Mouse (Mus musculus): Measurements from ENCODE around the gene Olfml2b.

The Olfml2b gene

GRCm38 (mm10) chr1:170695326-170695725 lies 51.0 kb downstream of the Olfml2b start:
- no peak for DNase-seq (ENCODE audit: low read depth, low spot score)

DNA sequence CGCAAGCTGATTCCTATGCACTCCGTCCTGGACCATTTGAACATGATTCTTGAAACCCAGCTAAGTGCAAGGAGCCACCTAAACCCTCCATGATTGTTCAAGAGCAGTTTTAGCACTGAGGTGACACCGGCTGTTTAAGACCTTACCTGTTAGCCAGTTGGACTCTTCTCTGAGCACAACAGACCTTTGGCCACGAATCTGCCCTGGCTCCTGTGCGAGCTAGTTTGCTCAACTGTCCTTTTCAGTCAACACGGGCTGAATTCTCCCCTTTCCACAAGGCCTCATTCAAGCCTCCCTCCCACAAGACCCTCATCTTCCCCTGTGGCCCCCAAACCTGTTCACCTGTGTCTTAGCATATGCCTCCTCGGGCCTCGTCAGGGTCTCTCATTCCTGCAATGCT lies 52.7 kb downstream of the Olfml2b start:
- no peak for DNase-seq (ENCODE audit: low read depth, low spot score)

DNA sequence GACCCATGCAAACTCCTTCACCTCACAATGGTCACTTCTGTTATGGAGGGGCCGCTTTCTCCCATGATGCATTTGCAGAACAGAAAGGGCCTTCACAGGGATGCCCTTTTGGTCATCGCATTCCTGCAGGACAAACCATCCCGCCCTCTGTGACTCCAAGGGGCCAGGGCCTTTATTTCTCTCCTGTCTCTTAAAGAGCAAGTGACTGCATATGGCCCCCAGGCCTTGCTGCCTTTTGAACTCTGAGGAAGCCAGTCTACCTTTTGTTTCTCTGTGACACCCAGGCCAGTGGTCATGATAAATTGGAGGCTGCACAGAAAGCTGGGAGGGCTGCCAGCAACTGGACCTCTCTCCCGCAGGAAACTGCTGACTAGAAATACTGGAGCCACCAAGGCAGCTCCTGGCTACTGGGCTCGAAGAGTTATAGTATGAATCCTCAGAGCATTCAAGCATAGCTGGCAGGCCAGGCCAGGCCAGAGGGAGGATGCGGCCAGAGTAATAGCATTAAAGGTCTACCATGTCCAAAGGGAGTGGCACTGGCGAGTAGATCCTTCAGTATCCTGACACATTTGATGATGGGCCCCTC lies 53.5 kb downstream of the Olfml2b start:
- DNase-seq (ENCODE audit: low read depth, low spot score): no peak

- no peak for DNase-seq (ENCODE audit: low read depth, low spot score)
Observed at GRCm38 (mm10) chr1:170698771-170699170, 54.4 kb downstream of the Olfml2b start.

- DNase-seq (ENCODE audit: low read depth, low spot score): no peak
Observed at GRCm38 (mm10) chr1:170699553-170699952, 55.2 kb downstream of the Olfml2b start.

DNA sequence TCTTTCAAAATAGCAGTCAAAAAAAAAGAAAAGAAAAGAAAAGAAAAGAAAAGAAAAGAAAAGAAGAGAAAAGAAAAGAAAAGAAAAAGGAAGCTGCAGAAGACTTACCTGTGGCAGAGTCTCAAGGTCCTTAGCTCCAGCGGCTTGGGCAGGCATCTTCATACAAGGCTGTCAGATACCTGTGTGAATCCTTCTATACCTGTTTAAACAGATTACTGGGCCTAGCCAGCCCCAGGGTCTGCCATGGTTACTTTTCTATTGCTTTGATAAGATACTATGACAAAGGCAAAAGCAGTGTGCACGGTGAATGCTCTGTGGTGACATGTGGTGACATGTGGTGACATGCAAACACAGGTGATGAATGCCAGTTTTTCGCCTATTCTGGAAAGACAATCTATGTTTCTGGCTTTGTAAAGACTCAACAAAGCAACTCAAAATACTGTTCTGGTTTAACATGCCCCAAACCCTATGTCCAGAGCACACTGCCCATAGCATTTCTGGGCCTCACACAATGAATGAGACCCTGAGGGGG lies 56.2 kb downstream of the Olfml2b start:
- no peak for DNase-seq (ENCODE audit: low read depth, low spot score)

DNA sequence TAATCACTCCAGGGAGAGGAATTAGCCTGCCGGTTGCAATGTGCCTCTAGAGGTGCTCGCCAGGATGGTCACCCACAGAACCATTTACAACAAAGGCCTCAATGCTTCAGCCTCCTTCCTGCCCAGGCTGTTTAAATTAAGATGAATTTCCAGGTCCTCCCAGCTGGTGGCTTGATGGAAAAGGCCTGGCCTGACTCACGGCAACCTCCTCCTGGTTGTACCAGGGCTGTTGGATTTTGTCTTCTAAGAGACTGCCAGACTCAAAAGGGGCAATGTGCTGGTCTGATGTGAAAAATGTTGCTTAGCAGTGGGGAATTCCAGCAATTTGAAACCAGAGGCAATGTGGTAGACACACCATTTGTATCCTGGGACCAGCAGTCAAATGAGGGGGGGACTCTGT lies 56.8 kb downstream of the Olfml2b start:
- no peak for DNase-seq (ENCODE audit: low read depth, low spot score)

DNA sequence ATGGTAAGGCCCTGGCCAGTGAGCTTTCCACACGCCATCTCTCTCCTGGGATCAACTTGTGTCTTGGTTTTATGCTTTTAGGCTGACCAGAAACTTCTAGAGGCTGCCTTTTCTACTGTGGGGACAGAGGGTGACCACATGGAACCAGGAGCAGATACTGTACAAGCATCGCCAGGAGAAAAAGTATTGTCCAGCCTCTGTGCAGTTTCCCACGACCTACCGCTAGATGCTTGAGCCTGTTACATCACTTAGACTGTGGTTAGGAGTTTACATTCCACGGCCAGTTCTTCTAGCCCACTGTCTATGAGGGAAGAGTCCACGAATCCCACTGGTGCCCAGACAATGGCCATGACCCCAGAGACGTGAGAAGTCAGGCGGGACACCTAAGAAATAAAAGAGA lies 57.2 kb downstream of the Olfml2b start:
- DNase-seq (ENCODE audit: low read depth, low spot score): no peak

GRCm38 (mm10) chr1:170702263-170702662 lies 57.9 kb downstream of the Olfml2b start:
- no peak for DNase-seq (ENCODE audit: low read depth, low spot score)

GRCm38 (mm10) chr1:170702958-170703357 lies 58.6 kb downstream of the Olfml2b start:
- DNase-seq (ENCODE audit: low read depth, low spot score): no peak

DNA sequence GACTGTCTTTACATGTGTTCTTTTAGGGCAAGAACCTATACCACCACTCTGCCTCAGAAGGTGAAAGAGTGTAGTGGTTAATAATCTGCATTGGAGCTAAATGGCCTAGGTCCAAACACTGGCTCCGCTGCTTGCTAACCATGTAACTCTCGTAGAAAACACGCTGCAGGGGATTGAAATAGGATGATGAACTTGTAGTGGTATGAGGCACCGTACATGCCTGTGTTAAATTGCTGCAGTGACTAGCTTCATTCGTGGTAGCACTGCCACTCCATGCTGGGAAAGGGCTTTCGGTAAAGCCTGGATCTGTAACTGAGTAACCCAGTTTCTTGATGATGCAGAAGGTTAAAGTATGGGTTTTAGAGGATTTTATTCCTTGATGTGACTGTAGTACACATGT lies 59.8 kb downstream of the Olfml2b start:
- no peak for DNase-seq (ENCODE audit: low read depth, low spot score)

DNA sequence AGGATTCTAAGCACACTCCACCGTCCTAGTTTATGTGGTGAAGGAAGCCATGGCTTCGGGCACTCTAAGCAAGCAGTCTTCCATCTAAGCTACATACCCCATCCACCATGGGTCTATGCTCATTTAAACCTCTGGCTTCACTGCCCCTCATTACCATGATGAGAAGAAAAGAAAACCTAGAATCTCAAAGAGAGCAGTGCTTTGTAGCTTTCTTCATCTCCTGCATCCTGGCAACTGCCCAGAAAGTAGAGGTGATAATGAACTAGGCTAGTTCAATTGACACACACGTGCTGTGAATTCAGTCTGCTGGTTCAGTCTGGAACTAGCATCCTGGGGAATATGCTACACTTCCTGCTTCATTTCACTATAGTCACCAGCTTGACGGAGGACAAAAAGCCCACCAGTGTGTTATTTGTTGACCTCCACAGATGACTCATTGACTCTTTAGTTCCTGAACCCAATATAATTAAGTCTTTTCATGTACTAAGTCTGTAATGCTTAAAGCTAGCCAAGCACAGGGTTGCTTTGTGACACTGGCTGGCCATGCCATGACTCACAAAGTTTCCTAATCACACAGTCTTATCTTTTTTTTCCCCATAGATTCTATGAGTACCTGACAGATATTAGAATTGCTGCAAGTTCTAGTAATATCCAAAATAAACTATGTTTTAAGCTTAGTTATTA lies 60.7 kb downstream of the Olfml2b start:
- DNase-seq (ENCODE audit: low read depth, low spot score): no peak

DNA sequence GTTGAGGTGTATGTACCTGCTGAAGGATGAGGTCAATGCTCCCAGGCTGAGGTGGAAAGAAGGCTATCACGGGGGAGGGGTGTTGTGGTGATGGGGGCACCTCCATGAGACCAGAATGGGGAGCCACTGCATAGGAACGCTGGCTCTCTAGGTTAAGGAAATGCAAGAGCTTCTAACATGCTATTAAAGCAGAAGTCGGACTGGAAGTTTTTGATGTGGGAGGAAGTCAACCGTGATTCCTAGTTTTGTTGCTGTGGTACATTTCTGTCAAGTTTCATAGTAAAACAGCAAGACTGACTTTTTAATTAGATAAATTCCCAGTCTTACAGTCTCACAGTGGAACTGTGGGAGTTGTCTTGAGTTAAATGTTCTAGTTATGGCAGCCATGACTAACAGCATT lies 61.7 kb downstream of the Olfml2b start:
- no peak for DNase-seq (ENCODE audit: low read depth, low spot score)

DNA sequence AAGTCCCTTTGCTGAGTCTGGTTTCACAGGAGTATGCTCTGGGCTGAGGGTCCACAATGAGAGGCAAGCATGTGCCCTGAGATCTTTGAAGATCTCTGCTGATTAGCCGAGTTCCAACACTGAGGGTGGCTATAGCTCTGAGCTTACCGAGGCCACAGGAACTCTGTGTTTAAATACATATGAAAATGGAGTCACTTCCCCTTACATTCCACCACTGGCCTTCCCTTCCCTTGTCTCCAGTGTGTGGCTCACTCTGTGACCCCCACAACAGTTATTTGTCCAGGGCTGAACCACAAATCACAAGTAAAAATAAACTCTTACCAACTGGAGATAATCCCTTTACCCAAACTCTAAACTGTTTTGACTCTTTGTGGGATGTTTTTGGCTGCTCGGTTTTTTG lies 64.7 kb downstream of the Olfml2b start:
- no peak for DNase-seq (ENCODE audit: low read depth, low spot score)

GRCm38 (mm10) chr1:170709481-170709880 lies 65.1 kb downstream of the Olfml2b start:
- DNase-seq (ENCODE audit: low read depth, low spot score): no peak

DNA sequence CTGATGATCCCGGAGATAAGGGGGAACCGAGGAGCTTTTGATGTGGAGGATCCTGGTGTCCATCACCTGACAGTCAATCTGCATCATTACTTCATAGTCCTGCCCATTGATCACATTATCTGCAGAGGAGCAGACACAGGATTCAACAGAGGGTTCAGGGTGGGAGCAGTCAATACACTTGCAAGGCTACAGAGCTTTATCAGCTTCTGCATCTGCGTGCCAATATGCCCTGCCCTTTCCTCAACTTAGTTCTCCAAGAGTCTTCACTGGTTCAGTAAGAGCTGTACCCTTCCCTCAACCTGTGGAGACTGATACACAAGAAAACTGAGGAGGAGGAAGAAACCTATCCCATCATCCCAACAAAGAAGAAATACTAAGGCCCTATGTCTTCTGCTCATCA lies 65.6 kb downstream of the Olfml2b start:
- DNase-seq (ENCODE audit: low read depth, low spot score): no peak

- DNase-seq (ENCODE audit: low read depth, low spot score): no peak
Observed at GRCm38 (mm10) chr1:170711731-170712130, 67.4 kb downstream of the Olfml2b start.

- DNase-seq (ENCODE audit: low read depth, low spot score): no peak
Observed at GRCm38 (mm10) chr1:170717241-170717828, 73.0 kb downstream of the Olfml2b start.

- DNase-seq (ENCODE audit: low read depth, low spot score): no peak
Observed at GRCm38 (mm10) chr1:170718133-170718810, 73.9 kb downstream of the Olfml2b start.

DNA sequence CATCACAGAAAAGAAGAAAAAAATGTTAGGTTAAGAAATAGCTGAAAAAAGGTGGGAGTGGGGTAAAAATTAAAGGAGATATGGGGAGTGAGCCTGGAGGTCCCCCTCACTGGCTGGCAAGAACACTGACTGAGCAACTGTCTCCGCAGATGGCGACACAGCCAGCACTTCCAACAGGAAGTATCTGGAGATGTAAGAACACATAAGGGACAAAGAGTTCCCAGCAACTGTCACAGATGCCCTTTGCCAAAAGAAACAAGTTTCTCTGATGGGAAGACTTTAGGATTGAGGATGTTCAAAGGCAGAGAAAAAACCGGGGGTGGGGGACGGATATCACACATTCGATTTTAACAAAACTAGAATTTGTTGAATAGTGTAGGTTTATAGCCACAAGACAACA lies 77.2 kb downstream of the Olfml2b start:
- DNase-seq (ENCODE audit: low read depth, low spot score): no peak

DNA sequence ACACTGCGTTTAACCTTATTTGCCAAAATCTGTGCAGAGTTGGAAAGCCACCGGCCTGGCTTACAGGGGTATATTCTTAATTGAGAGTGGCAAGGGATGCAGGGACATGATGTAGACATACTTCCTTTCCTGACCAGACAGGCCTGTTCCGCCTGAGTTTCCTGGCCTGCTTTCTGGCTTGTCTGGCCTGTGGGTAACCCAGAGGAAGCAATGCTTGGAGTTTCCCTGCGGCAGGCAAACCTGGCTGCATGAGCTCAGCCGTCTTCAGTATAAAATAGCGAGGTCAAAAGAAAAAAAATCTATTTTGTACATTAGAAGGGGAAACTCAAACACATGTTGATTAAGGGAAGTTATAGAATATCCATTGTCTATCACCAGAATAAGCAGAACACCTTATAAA lies 84.2 kb downstream of the Olfml2b start:
- no peak for DNase-seq (ENCODE audit: low read depth, low spot score)

GRCm38 (mm10) chr1:170729267-170729962 lies 85.1 kb downstream of the Olfml2b start:
- DNase-seq (ENCODE audit: low read depth, low spot score): no peak
